Mouse (Mus musculus) right cerebral cortex, postnatal 36 days (tissue): Measurements from ENCODE around the gene Mief2.

Experiments
- DNase-seq, 2 experiments: peaks; one replicate each; pipeline ENCODE4 v3.0.0; 2022; ENCODE audit warnings: low spot score in 2 of 2, mixed read lengths in 1 of 2

The Mief2 gene

GRCm38 (mm10) chr11:60719263-60719662, 8.9 kb upstream of the Mief2 start:
- DNase-seq: no peak

- DNase-seq: peak; percentile 41 to 49
Measured at GRCm38 (mm10) chr11:60726601-60727391, 1.4 kb upstream of the Mief2 start, which contains the start of gene Flii. Gene Flii, minus strand, starts transcription at chr11:60727263.

DNA sequence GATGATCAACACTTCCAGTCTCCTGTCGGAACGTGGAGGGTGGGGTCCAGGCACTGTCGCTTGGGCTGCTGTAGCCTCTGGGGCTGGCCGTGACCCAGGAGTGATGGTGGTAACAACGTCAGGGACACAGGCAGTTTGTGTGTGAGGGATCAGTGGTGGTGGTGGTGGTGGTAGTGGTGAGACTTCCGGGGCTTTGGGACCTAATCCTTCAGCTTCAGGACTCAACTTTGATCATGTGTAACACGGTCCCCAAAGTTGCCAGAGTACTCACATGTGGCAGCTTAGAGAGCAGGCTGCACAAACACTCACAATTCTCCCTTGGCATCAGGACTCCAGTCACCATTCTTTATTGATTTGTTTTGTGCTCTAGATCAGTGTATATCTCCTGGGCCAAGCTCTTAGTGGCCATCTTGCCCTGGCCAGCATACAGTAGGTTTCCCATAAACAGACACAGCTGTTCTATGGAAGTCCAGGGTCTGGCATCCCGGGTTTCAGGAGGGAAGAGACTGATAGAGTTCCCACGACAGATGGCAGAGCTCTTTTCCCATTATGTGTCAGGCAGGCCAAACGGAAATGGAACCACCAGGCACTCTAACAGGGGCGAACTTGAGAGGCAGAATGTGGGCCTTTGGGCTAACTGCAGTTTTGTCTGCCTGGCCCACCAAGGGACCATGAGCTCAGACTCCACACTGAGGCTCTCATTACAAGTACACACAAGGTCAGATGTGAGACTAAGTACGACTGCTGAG, 632 bp upstream of the Mief2 start:
- no peak for DNase-seq

DNA sequence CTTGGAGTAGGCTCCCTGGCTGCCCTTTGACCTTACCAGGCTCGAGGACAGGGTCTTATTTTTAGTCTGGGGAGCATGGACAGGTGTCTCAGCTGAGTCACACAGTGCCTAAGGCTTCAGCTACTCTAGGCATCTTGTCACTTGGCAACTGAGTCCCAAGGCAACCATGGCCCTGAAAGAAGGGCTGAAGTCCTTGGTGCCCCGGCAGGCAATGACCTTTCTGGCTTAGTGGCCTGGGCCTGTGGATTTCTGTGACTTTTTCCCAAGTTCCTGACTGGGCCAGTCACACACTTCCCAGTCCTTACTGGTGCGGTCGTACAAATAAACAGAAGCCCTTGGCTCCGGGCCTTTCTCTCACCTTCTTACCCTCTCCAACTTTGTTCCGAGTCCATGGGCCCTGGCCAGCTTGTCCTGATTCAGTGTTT, 1.0 kb downstream of the Mief2 start:
- DNase-seq: no peak

GRCm38 (mm10) chr11:60730169-60730568, 2.0 kb downstream of the Mief2 start:
- no peak for DNase-seq

DNA sequence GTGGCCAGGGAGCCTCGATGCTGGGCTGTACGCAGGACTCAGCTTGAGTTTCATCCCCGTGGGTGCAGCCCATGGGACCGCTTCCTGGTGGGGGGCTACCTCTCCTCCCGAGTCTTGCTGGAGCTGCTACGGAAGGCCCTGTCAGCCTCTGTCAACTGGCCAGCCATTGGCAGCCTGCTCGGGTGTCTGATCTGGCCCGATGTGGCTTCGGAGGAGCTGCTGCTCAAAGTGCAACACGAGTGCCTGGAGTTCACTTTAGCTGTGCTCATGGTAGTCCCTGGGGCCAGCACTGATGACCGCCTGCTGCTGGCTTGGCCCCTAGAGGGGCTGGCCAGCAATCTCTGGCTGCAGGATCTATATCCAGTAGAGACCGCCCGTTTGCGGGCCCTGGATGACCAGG, 3.1 kb downstream of the Mief2 start:
- no peak for DNase-seq

DNA sequence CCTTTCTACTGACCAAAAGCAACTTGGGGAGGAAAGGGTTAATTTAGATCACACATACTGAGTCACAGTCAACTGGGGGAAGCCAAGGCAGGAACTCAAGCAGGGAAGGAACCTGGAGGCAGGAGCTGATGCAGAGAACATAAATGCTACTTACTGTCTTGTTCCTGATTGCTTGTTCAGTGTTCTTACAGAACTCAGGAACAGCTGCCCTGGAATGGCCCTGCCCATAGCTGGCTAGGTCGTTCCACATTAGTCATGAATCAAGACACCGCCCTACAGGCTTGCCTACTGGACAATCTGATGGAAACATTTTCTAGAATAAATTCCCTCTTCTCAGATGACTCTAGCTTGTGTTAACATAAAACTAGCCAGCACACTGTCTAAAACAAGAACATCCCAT, 6.0 kb downstream of the Mief2 start:
- no peak for DNase-seq

GRCm38 (mm10) chr11:60735191-60735590, 7.0 kb downstream of the Mief2 start:
- no peak for DNase-seq

DNA sequence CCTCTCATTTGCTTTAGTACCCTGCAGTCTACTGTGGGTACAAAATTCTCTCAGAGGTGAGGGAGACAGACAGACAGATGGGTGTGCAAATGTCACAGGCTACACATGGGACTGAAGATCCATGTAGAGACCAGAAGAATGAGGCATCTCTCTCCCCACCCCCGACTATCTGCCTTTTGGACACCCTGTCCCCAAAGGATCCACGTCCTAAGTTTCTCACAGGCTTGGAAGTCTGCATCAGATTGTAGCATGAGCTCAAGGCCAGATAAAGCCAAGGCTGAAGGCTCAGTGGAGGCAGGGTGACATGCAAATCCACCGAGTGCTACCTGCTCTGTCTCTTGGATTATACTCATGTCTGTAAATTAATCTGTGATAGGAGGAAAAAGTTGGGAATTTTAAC, 8.3 kb downstream of the Mief2 start:
- no peak for DNase-seq

GRCm38 (mm10) chr11:60737450-60737849, 9.3 kb downstream of the Mief2 start:
- DNase-seq: no peak

DNA sequence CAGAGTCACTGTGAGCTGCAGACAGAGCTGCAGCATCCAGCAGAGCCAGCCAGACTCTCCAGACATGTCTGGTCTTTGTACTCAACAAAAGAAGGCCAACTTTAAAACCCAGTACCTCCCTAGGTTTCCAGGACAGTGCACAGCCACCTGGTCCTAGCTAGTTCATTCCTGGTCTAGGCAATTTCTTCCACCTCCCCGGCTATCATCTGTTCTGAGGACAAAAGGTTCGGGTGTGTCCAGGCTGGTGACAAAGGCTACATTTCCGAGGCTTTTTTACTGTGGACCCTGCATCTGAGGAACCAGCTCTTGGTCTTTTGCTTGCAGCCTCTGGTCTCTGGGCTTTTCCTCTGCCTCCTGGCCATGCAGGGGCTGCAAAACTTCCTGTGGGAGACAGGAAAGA, 12.1 kb downstream of the Mief2 start:
- DNase-seq: no peak

DNA sequence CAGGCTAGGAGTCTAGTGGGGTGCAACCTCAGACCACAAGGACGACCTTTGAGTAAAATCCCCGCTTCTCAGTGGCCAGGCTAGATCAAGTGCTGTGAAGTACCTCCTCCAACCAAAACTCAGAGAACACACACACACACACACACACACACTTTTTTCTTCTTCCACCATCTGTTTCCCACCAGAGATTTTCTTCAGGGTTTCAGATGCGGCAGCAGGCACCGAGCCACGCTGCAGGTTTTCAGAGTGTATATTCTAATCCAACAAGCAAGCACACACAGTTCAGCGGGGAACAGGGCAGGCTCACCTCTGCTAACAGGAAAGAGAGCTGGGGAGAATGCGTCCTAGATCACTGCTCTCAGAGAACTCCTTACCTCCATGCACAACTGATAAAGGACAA, 27.4 kb downstream of the Mief2 start:
- no peak for DNase-seq

- DNase-seq: no peak
Measured at GRCm38 (mm10) chr11:60761681-60762080, 33.5 kb downstream of the Mief2 start.

GRCm38 (mm10) chr11:60766969-60767368, 38.8 kb downstream of the Mief2 start:
- DNase-seq: no peak

GRCm38 (mm10) chr11:60769322-60769721, 41.1 kb downstream of the Mief2 start:
- no peak for DNase-seq

GRCm38 (mm10) chr11:60770776-60771175, 42.6 kb downstream of the Mief2 start:
- DNase-seq: no peak

- DNase-seq: no peak
Measured at GRCm38 (mm10) chr11:60772161-60772560, 44.0 kb downstream of the Mief2 start.

GRCm38 (mm10) chr11:60774158-60774689, 46.0 kb downstream of the Mief2 start:
- no peak for DNase-seq

DNA sequence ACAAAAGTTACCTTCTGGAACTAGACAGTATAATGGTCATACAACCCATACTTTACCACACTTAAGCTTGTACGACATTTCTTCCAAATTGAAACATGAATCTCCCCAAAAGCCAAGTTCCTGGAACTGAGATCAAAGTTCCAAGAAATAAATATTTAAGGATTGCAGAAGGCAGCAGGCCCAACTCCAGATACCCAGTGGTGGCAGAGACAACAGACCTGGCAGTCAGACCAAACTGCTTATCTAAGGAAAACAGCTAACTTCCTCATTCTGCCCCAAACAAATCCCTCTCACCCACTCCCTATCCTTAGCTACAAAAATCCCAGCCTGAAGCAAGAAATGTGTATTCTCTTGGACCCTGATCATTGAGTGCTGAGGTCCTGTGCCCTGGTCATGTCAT, 46.6 kb downstream of the Mief2 start:
- DNase-seq: no peak

DNA sequence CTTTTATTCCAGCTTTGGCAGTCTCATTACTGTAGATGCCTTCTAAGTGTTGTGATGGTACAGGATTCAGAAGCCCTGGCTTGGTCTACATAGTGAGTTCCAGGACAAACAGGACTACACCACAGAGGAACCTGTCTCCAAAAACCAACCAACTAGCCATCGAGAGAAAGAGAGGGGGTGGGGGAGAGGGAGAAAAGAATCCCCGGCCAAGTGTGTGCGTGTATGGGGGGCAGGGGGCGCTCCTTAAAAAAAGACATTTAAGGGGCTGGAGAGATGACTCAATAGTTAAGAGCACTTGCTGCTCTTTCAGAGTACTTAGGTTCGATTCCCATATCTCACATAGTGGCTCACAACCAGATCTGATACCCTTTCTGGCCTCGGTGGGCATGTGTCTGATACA, 47.4 kb downstream of the Mief2 start:
- no peak for DNase-seq

DNA sequence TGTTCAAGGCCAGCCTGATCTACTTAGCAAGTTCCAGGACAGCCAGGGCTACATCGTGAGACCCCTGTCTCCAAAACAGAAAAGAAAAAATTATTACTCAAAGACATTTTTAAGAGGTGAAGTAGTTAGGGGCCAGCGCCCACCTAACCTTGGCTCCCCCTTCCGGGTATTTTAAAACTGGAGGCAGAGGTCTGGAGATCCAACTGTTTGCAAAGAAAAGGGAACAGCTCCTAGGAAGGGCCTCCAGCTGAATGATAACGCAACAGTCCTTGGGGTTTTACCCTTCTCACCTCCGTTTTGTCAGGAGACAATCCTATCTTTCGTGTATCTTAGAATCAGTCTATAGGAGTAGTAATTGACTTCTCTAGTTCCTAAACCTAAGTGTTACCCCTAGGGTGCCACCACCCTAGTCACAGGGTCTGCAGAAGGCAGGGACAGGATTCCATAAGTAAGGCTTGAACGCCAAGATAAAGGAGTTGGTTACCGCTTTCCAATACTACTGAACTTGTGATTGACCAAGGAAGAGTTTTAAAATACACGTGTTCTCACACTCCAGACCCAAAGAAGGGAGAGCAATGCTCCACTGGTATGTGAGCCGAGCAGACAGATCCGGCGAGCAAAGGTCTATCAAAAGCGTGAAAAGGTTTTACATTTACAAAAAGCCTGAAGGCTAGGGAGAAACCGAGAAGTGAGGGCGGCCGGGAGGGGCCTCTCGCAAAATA, 48.1 kb downstream of the Mief2 start:
- no peak for DNase-seq
